Mouse (Mus musculus): Measurements from ENCODE around the gene Tmem72. TPM values are rescaled to one million over a fixed set of nuclear protein-coding genes. Genes with fewer than 3 reads are reported as not detected.

Tmem72 gene
- total RNA-seq, 2 experiments from 2014 or later, result 0.03 to 0.13 TPM

- peak; percentile 21 for DNase-seq
These were observed 37.0 kb downstream of the Tmem72 start for GRCm38 (mm10) chr6:116679563-116680288.

GRCm38 (mm10) chr6:116677321-116677720 is 39.4 kb downstream of the Tmem72 start:
- no peak for DNase-seq

GRCm38 (mm10) chr6:116676355-116676913 is 40.3 kb downstream of the Tmem72 start:
- DNase-seq, result no peak

GRCm38 (mm10) chr6:116674283-116674886 is 42.3 kb downstream of the Tmem72 start:
- no peak for DNase-seq

GRCm38 (mm10) chr6:116673471-116674282 is 43.0 kb downstream of the Tmem72 start, which contains the start of gene Rassf4:
Rassf4 (minus strand) TSS chr6:116673952.
- DNase-seq, result peak; percentile 86

- DNase-seq, result no peak
These were observed 44.4 kb downstream of the Tmem72 start for GRCm38 (mm10) chr6:116672349-116672748.

- DNase-seq, result no peak
These were observed 44.9 kb downstream of the Tmem72 start for GRCm38 (mm10) chr6:116671768-116672167.

GRCm38 (mm10) chr6:116671031-116671430 is 45.7 kb downstream of the Tmem72 start:
- DNase-seq, result no peak

- no peak for DNase-seq
These were observed 46.6 kb downstream of the Tmem72 start for GRCm38 (mm10) chr6:116670144-116670543.

GRCm38 (mm10) chr6:116668682-116669470 is 47.8 kb downstream of the Tmem72 start:
- DNase-seq, result no peak

- no peak for DNase-seq
These were observed 49.3 kb downstream of the Tmem72 start for GRCm38 (mm10) chr6:116667382-116667781.

- no peak for DNase-seq
These were observed 49.8 kb downstream of the Tmem72 start for GRCm38 (mm10) chr6:116666892-116667291.

GRCm38 (mm10) chr6:116666085-116666750 is 50.5 kb downstream of the Tmem72 start:
- DNase-seq, result no peak

GRCm38 (mm10) chr6:116664830-116665229 is 51.9 kb downstream of the Tmem72 start:
- no peak for DNase-seq

GRCm38 (mm10) chr6:116664031-116664430 is 52.7 kb downstream of the Tmem72 start:
- DNase-seq, result no peak

- DNase-seq, result no peak
These were observed 53.3 kb downstream of the Tmem72 start for GRCm38 (mm10) chr6:116663364-116663763.

- DNase-seq, result no peak
These were observed 62.8 kb downstream of the Tmem72 start for GRCm38 (mm10) chr6:116653684-116654454.

GRCm38 (mm10) chr6:116653191-116653590 is 63.5 kb downstream of the Tmem72 start:
- no peak for DNase-seq

GRCm38 (mm10) chr6:116651437-116652118 is 65.1 kb downstream of the Tmem72 start:
- peak; percentile 38 for DNase-seq

- peak; percentile 75 for DNase-seq
These were observed 66.3 kb downstream of the Tmem72 start, which contains the start of gene Depp1 for GRCm38 (mm10) chr6:116650406-116650805. Depp1 (plus strand) TSS chr6:116650609.

All from gastrocnemius, postnatal 25 days (tissue).